Mouse (Mus musculus): Measurements from ENCODE around the gene Rassf4.

The Rassf4 gene

DNA sequence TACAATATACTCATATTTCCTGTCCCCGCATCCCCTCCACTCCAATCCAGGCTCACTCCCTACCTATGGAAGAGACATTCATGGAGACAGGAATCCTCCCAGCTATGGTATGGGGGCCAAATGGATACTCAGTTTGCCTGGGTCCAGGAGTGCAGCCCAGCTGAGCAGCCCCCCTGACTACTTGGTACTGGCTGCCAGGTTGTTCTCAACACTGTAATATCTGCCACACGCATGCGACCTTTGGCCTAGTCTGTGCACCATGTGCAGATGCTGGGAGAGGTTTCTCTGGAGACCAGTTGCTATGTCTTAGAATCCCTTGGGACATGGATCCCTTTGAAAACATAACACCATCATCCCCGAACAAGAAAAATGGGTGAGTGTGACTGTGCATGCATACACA, 2.0 kb downstream of the Rassf4 start:
- DNase-seq (ENCODE audit: low read depth, low spot score): no peak

DNA sequence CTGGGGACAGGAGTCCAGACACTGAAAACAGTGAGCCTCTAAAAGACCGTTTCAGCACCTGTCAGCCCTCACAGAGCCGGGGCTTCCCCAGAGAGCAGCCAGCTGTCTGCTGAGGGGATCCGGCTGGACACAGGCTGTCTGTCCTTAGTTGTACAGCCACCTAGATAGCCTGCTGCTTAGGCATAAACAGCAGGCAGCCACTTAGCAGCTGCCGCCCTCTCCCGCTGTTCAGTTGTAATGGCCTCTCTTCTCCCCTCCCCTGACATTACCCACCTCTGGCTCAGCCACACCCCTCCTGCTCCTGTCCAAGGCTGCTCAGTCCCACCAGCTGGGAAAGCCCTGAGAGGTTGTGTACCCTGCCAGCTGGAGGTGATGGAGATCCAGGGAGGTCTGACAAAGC, 2.7 kb downstream of the Rassf4 start:
- DNase-seq (ENCODE audit: low read depth, low spot score): no peak

DNA sequence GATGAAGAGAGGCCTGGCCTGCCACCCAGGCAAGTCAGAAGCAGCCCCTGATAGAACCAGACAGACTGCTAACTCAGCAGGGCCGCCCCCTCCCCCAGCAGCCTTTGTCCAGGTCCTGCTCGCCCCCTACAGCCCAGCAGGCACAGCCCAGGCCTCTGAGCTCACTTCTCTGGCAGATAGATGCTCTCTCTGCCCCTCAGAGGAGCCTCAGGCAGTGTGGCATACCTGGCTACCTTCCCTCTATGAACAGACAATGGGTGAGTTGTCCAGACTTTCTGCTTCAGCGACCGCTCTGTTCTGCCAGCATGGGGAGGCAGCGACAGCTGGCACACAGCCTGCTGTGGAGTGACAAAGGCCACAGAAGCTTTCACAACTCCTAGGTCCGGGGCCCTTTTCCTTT, 3.6 kb downstream of the Rassf4 start:
- no peak for DNase-seq (ENCODE audit: low read depth, low spot score)

DNA sequence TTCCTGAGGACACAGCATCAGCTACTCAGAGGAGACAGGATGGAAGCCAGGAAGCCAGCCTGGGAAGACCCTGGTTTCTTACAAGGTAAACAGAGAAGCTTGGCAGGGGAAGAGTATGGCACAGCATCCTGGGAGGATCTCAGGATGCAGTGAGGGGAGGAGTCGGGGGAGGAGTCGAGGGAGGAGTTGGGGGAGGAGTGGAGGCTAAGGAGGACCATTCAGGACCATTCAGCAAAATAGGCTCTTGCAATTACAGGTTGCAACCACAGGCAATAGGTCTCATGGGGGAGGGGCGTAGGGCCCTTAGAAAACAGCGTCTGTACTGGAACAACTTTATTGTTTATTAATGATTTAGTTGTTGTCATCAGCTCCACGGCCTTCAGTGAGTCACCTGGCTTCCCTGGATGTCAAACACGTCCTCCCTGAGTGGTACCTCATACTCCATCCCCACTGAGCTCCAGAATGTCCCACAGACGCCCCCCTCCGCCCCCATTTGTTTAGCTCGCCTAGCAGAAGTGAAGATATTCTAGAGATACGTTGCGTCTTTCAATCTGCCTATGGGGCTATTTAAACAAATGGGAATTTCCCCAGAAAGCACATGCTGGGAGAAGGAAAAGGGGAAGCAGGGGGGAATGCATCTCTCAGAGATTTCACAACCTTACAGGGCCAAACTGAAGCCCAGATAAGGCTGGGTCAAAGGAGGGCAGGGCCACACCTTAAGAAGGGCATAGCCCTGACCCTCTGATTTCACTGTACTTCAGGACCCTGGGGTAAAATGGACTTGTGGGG, 4.9 kb downstream of the Rassf4 start:
- no peak for DNase-seq (ENCODE audit: low read depth, low spot score)

DNA sequence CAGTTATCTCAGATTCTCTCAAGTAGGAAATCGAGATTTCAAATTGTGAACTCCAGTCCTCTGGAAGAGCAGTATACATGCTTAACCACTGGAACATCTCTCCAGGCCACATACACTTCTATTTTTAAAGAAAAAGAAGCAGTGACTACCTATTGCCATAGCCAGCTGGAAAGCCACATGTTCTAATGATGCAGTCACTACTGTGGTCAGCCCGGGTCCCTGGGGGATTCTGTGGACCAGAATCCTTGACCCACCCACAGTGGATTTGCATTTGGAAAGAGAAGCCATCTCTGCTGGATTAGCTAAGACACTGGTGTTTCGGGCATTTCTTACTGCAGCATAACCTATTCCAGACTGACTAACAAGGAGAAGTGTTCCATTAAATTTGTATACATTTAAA, 6.4 kb downstream of the Rassf4 start:
- no peak for DNase-seq (ENCODE audit: low read depth, low spot score)

DNA sequence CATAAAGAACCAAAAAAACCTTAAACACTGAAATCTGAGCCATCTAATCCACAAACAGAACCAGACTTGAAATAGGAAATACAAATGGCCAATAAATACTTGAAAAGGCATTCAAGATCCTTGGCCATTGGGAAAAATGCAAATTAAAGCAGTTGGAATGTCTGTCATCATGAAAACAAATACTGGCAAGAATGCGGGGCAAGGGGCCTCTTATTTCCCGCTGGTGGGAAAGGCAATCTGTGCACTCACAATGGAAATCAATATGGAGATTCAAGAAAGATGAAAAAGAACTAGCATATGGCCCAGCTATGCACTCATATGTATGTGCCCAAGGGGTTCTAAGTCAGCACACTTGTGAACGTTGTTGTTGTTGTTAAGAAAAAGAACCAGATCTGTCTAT, 6.9 kb downstream of the Rassf4 start:
- no peak for DNase-seq (ENCODE audit: low read depth, low spot score)

DNA sequence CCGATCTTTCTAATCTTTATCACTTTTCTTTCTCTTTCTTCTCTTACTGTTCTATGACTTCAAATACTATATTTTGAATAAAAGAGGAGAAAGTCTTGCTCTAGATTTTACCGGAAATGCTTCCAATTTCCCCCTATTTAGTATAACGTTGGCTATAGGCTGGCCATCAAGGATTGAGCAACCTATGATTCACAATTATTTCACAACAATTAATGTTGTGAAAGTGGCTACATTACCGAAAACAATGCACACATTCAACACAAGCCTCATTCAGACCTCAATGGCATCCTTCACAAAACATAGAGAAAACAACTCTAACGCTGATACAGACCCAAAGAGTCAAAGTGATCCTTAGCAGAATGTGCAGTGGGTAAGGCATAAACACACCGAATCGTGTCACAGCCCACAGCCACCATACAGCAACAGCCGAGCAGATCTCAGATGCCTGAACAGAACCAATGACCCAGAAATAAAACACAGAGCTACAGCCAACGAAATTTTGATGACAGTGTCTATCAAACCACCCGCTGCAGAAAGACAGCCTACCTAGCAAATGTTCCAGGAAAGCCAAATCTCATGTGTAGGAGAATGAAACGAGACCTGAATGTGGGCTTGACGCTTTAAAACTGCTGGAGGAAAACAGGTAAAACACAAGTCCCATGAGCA, 7.5 kb downstream of the Rassf4 start:
- no peak for DNase-seq (ENCODE audit: low read depth, low spot score)

DNA sequence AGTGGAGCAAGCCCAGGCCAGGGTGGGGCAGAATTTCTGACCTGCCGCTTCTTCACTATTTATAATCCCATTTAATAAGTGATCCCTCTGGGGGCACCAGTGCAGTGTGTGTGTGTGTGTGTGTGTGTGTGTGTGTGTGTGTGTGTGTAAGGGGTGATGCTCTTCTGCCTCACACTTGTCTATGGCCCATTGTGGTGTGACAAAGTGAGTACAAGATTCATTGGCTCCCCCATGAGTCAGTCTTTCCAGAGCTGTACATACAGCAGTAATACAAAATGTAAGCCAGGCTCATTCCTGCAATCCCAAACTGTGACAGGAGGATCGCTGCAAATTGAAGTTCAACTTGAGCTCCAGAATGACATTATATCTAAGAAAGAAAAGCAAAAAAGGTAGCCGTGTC, 8.9 kb downstream of the Rassf4 start:
- DNase-seq (ENCODE audit: low read depth, low spot score): no peak

DNA sequence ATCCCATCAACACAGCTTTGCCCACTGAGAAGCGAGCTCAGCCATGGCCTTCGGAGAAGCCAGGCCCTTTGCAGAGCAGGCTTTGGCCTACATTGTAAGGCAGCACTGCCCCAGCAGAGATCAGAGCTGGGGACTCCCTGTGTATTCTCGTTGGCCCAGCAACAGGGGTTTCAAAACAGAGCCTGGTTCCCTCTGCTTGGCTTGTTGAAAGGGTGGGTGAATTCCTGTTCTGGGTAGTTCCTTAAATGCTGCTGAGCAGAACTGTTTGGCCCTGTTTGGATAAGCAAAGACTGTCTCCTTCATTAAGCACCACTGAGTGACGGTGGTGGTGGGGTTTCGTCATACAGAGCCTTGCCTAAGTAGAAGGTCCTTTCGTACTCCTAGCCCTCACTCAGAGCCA, 9.7 kb downstream of the Rassf4 start:
- DNase-seq (ENCODE audit: low read depth, low spot score): no peak

DNA sequence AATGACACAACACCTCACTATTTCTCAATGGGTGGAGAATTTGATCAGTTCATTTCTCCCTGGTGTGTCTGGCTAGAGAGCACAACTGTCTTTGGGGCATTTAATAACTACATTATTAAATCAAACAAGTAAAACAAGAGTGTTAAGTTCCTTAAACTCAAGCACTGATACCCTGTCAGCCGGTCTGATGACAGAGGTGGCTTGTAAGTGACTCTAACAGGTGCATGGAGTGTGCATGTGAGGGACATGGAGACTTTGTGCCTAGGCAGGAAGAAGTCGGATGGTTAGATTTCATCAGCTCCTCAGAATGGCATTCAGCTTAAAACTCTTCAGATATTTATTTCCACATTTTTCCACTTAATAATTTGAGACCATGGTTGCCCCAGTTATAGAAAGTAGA, 10.4 kb downstream of the Rassf4 start:
- DNase-seq (ENCODE audit: low read depth, low spot score): no peak

DNA sequence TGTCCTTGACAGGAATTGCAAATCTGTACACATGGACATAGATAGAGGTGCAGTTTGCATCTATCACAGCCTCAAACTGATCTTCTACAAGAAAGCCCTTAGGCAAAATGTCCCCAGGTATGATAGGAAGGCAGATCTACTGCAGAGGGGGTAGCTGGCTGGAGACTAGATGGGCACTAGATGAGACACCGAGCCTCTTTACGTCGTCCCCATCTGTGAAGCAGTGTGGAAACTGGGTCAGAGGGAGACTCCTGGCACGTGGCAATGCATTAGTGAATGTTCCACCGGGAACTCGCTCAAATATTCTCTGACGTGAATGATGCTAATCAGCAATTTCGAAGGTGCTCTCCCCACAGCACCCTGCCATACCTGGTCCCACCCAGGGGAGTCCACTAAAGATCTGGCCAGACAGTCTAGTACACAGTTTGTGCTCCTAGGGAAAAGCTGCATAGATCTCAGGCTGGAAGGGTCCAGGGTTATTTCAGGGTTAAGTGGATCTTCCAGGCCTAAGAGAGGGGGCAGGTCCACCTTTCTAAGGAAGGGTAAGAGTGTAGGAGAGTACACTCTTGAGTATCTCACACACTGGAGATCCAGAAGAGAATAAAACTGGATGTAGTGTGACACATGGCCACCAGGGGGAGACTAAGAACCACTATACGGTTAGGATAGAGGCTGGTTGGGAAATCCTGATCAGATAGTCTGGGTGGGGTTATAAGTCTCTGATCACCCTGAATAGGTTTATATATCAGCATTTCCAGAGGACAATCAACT, 19.9 kb downstream of the Rassf4 start:
- peak; percentile 18 for DNase-seq (ENCODE audit: low read depth, low spot score)

DNA sequence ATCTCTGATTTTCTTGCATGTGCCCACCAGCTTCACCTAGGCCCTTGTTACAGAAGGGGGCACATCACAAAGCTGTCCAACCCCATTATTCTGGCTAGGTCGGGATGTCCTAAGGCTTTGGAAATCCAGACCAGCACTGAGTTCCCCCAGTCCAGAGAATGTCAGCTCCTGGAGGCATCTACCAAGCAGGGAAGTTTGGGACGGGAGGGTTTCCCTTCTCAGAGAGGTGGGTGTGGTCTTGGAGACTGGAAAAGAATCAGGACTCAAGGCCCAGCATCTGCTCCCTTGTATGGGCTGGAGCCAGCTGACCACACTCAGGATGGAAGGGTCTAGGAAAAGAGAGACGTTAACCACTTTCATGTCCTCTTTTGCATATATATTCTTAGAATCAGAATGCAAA, 20.6 kb downstream of the Rassf4 start:
- DNase-seq (ENCODE audit: low read depth, low spot score): no peak

DNA sequence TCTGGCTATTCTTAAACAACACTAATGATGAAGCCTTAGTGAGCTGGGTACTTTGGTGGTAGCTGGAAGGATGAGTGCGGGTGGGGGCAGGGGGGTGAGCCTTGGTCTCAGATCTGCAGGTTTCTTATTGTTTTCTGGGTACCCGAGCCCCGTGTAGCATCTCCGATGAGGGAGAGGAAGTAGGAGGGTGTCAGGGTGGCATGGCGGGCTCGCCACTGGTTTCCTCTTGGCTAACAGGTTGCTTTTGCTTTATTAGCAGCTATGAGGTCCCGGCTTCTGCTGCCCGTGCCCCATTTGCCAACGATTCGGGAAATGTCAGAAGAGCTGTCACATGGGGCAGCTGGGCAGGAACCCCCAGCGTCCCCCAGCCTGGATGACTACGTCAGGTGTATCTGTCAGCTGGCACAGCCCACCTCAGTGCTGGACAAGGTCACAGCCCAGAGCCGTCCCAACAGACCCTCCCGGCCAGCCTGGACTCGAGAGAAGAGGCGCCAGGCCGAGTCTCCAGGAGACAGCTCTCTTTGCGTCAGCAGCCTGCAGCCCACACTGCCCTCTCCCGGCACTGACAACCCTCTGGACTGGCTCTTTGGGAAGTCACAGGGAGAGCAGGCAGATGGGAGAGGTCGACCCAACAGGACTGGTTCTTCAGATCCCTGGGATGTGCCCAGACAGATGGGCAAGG, 22.2 kb downstream of the Rassf4 start:
- no peak for DNase-seq (ENCODE audit: low read depth, low spot score)

DNA sequence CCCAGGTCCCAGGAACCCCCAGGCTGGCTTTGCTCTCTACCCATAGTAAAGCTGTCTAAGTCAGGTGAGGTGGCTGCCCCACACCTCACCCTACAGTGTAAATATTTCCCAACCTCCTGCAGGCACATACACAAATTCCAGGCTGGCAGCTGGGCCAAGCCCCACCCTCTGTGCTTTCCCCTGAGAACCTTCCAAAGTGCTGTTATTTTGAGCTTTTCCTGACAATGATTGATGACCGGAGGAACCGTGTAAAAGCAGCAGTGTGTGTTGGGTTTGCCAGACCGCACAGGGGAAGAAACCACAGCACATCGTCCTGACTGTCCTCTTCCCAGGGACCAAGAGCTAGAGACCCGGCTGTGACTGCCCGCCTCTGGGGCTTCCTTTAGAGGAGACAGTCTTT, 23.3 kb downstream of the Rassf4 start, which contains the start of gene Depp1:
Gene Depp1, plus strand, starts transcription at position 204 of the 400 bp plus-strand sequence.
- no peak for DNase-seq (ENCODE audit: low read depth, low spot score)

DNA sequence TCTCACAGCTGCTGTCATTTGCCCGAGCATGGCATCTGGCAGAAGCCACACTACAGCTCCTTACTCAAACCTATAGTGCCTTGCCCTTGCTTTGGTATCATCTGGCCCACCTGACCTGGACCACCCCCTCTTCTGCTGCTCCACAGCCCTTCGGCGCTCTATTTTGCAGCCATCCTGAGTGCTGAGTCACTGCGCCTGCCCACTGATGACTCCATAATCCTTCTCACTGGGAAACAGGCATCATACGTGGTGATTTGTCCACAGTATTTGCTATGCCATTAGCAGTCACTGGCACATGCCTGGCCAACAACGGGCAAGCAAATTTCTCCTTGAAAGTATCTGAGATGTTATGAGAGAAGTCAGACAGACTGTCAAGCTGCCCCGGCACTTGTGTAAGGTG, 23.9 kb downstream of the Rassf4 start:
- no peak for DNase-seq (ENCODE audit: low read depth, low spot score)

DNA sequence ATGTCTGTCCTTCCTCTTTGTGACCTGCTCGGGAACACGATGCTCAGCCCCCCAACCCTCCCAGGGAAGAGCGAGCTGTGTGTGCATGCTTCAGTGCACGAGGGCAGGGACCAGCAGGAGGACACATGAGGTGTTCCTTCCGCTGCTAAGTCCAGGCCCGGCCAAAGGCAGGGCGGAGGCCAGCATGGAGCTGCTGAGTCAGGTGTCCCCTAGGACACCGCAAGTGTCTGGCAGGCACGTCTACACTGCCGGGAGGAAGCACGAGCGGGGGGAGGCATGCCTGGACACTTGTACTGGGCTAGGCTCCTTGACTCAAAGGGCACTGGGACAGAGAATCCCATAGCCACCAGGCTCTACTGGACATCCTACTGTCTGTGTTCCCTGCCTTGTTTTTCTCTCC, 26.0 kb downstream of the Rassf4 start:
- no peak for DNase-seq (ENCODE audit: low read depth, low spot score)

DNA sequence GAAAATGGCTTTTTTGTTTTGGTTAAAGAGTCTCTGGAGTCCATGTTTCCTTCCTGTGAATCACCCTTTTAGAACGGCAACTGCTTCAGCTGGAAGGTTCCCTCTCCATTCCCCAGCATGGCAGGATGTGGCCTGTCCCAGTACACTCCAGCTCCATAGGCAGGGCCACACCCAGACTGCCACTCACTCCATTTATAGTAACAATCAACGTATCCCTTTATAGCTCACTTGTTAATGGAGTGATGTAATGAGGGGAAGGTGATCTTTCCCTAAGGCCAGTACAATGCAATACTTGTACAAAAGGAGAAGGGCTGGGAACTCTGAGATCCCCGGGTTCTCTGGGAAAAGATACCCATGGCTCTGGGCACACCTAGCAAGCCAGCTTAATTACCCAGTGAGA, 29.4 kb downstream of the Rassf4 start:
- no peak for DNase-seq (ENCODE audit: low read depth, low spot score)

DNA sequence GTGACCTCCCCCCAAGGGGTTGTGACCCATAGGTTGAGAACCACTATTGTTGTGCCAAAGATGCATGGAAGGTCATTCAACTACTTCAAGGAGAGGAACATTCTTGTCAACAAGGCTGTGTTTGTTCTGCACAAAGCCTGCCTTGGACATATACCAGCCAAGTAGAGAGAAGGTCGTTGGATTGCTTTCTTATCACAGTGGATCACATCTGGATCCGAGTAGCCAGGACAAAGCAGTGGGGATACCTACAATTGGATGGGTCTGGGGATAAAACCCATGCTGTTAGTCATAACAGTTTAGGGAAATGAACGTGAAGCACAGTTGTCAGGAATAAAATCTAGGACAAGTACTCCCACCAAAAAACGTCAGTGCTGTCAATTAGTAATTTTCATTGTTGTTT, 29.9 kb downstream of the Rassf4 start:
- DNase-seq (ENCODE audit: low read depth, low spot score): no peak

DNA sequence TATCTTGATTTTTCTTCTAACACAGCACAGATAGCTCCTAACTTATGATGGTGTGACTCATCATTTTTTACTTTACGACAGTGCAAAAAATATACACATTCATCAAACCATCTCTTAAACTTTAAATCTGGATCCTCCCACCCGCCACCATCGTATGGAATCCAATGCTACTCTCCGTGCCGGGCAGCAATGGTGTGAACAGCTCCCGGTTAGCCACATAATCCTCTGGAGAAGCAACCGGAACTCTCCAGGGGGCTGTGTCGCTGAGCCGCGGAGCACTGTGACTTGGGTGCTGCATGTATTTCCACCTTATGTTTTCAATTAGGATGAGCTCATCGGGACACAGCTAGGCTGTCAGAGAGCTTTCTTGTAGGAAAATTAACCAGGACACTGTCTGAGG, 30.8 kb downstream of the Rassf4 start:
- no peak for DNase-seq (ENCODE audit: low read depth, low spot score)

DNA sequence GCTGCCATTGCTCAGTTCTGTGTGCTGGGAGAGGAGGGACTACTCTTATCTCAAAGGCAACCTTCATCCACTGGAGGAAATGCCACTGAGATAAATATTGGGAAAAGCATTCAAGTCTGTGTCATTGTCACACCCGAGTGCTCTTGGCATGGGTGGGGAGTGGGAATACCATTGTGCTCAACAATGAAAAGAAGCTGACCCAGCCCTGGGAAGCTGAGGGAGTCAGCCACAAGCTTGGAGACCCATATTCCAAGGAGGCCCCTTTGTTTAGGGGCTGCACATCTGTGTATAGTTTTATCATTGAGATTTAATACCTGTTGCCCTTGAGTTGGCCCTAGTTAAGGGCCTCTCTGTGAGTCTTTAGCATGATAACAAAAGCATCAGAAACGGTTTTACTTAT, 34.1 kb downstream of the Rassf4 start:
- no peak for DNase-seq (ENCODE audit: low read depth, low spot score)

DNA sequence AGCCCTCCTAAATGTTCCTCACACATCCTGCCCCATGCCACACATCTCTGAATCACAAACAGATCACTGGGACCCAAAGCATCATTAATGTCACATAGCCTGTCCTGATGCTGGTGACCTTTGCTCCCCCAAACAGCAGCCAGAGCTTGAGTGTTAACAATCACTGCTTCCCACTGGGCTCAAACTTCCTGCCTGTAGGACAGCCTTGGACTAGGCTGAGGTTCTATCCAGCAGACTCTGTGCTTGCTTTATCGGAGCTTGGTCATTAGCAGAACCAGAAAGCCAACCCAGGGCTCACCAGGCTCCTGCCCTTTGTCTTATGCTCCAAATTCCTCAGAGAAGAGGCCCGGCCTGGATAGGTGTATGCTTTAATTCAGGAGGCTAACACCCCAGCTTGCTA, 34.9 kb downstream of the Rassf4 start:
- DNase-seq (ENCODE audit: low read depth, low spot score): no peak

DNA sequence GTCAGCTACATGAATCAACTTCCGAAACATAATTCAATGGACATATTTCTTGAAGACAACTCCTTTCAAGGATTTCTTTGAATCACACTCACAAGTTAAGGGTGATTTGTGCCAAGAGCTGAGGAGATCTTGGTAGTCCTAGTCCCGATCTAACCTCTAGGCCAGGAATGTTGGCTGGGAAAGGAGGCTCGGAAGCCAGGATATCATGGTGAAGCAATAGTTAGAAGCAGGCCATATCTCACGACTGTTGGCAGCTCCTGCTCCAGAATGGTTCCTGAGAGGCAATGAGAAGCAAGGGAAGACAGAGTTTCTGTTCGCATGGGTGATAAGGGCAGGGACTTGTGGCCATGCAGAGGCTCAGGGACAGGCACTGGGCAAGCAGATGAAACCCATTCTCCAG, 36.3 kb downstream of the Rassf4 start:
- no peak for DNase-seq (ENCODE audit: low read depth, low spot score)

Measured in CD4-positive helper T cell, adult 2 months (primary cell).